Mouse (Mus musculus) CH12.LX (cell line): ENCODE measurements around the gene Ttn.

Source experiments
- MEF2A ChIP-seq: IDR thresholded peaks from 2 replicates; pipeline ENCODE4 v1.6.1; 2014; ENCODE audit warnings: low read depth, mild to moderate bottlenecking, inconsistent platforms, low read length, improper control_type of control experiment, borderline replicate concordance
- ZMIZ1 ChIP-seq: IDR thresholded peaks from 2 replicates; pipeline ENCODE4 v1.6.1; 2012; ENCODE audit warnings: low read depth, mild to moderate bottlenecking, inconsistent platforms, low read length, improper control_type of control experiment

GRCm38 (mm10) chr2:76674725-76675427 lies 307.5 kb downstream of the Ttn start, which contains the start of gene Plekha3:
- no peak for TF ChIP-seq ZMIZ1
- TF ChIP-seq MEF2A: no peak; the same call in 1 of the 2 replicates
